Mouse (Mus musculus) embryonic fibroblast, embryonic 13.5 days (primary cell): ENCODE measurements around the gene Lilrb4a. TPM values are rescaled to one million over a fixed set of nuclear protein-coding genes. Genes with fewer than 3 reads are reported as not detected.

Source experiments
- H3K27ac ChIP-seq: 2 replicates; pipeline ENCODE4 v1.5.1; 2012; ENCODE audit warnings: low read length, control low read depth, inconsistent platforms; ENCODE audit not compliant: insufficient read depth
- H3K4me1 ChIP-seq: 2 replicates; pipeline ENCODE4 v1.6.1; 2011; ENCODE audit warnings: low read length; ENCODE audit not compliant: control insufficient read depth, insufficient read depth
- H3K4me3 ChIP-seq: 2 replicates; pipeline ENCODE4 v1.5.1; 2011; ENCODE audit warnings: mild to moderate bottlenecking, control low read depth, low read length; ENCODE audit not compliant: insufficient read depth
- CTCF ChIP-seq: IDR thresholded peaks from 2 replicates; pipeline ENCODE4 v1.5.1; 2011; ENCODE audit warnings: mild to moderate bottlenecking, control low read depth, low read length, moderate library complexity, borderline replicate concordance; ENCODE audit not compliant: insufficient read depth
- POLR2A ChIP-seq: IDR thresholded peaks from 2 replicates; pipeline ENCODE4 v1.6.1; 2011; ENCODE audit warnings: low read depth, mild to moderate bottlenecking, control low read depth, low read length, moderate library complexity
- polyA plus RNA-seq: library from polyadenylated mRNA; stranded (reverse); fragments of >200 nt; gene quantifications from 2 replicates; pipeline ENCODE4 v1.2.4, GENCODE M21; 2011; ENCODE audit warnings: low read depth; ENCODE audit not compliant: missing spikeins, insufficient read length

The Lilrb4a gene
- polyA plus RNA-seq, 1 experiment: 6.0 TPM

- no peak for TF ChIP-seq CTCF
- H3K4me3 ChIP-seq: no peak overlapping the region
- no peak overlapping the region for H3K27ac ChIP-seq
- no peaks in the 10 kb centered on the region for H3K4me1 ChIP-seq
Observed at GRCm38 (mm10) chr10:51526633-51527032, 35.9 kb downstream of the Lilrb4a start.

DNA sequence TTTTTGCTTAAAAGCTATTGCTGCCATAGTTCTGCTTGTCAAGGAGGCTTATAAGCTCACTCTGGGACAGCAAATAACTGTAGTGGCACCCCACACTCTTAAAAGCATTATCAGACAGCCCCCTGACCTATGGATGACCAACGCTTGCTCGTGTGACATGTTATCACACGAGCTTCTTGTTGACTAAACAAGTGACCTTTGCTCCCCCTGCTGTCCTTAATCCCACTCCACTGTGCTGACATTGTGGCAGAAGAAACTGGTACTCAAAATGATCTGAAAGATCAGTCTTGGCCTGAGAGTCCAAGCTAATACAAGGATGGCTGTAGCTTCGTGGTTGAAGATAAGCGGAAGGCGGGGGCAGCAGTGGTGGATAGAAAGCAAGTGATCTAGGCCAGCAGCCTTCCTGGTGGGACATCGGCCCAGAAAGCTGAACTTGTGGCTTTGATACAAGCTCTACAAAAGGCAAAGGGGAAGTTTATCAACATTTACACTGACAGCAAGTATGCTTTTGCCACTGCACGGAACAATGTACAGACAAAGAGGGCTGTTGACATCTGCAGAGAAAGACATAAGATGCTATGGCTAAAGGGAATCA lies 38.2 kb downstream of the Lilrb4a start:
- H3K4me1 ChIP-seq: no peaks in the 10 kb centered on the region
- H3K27ac ChIP-seq: no peak overlapping the region
- TF ChIP-seq POLR2A (no peak), CTCF (no peak)
- no peak overlapping the region for H3K4me3 ChIP-seq

DNA sequence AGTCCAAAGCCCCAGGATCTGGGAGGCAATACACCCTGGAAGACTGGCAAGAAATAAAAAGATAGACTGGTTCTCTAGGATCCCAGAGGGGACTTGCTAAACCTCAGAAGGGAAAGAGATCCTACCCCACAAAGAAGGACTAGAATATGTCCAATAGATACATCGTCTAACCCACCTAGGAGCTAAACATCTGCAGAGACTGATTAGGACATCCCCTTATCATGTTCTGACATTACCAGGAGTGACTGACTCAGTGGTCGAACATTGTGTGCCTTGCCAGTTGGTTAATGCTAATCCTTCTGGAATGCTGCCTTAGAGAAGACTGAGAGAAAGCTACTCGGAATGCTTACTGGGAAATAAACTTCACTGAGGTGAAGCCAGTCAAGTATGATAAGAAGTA lies 38.7 kb downstream of the Lilrb4a start:
- Histone ChIP-seq H3K4me3 (no peak overlapping the region), H3K27ac (no peak overlapping the region)
- TF ChIP-seq POLR2A (no peak), CTCF (no peak)

DNA sequence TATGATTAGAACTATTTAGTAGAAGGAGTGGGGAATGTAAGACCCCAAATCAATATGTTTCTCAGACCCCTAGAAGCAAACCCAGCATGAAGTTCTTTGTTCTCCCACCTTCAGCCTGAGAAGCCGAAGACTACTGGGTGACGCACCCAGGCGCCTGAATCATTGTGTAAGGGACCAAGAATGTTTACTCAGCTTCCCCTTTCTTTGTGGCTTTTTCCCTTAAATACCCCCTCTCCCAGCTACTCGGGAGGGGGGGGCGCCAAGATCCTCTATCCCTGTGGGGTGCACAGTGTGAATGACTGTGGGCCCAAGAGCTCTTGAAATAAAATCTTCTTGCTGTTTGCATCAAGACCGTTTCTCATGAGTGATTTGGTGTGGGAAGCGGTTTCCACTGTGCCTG lies 40.1 kb downstream of the Lilrb4a start:
- Histone ChIP-seq H3K27ac (no peak overlapping the region), H3K4me1 (no peaks in the 10 kb centered on the region), H3K4me3 (no peak overlapping the region)
- TF ChIP-seq POLR2A: no peak
- no peak for TF ChIP-seq CTCF

More for the DNA sequence above, 38.7 kb downstream of the Lilrb4a start:
- no peaks in the 10 kb centered on the region for H3K4me1 ChIP-seq

Other genes with a start within 250 kb of the Lilrb4a start
- gene Gm49339, start 10.3 kb upstream of the Lilrb4a start, polyA plus RNA-seq: 0.80 and 6.8 TPM in 2 replicates
- 1.0 and 7.1 TPM in 2 replicates for gene Lilr4b, start 10.3 kb upstream of the Lilrb4a start, polyA plus RNA-seq
- gene Fam162b, start 99.6 kb downstream of the Lilrb4a start, polyA plus RNA-seq: not detected in 2 replicates
- gene Gprc6a, start 140.5 kb downstream of the Lilrb4a start, polyA plus RNA-seq: not detected in 2 replicates
- not detected in 2 replicates for gene Rfx6, start 186.8 kb downstream of the Lilrb4a start, polyA plus RNA-seq